Mouse (Mus musculus) CD4-positive, CD25-positive, alpha-beta regulatory T cell, adult 9 weeks (primary cell): Measurements from ENCODE around the gene Slc17a2. TPM values are rescaled to one million over a fixed set of nuclear protein-coding genes. Genes with fewer than 3 reads are reported as not detected.

Experiments used
- polyA plus RNA-seq: library from polyadenylated mRNA; unstranded; fragments of 100-300 nt; shearing (Covaris generic); gene quantifications from one replicate; pipeline ENCODE4 v1.2.1, GENCODE M21; 2017

The Slc17a2 gene
- not detected for polyA plus RNA-seq

DNA sequence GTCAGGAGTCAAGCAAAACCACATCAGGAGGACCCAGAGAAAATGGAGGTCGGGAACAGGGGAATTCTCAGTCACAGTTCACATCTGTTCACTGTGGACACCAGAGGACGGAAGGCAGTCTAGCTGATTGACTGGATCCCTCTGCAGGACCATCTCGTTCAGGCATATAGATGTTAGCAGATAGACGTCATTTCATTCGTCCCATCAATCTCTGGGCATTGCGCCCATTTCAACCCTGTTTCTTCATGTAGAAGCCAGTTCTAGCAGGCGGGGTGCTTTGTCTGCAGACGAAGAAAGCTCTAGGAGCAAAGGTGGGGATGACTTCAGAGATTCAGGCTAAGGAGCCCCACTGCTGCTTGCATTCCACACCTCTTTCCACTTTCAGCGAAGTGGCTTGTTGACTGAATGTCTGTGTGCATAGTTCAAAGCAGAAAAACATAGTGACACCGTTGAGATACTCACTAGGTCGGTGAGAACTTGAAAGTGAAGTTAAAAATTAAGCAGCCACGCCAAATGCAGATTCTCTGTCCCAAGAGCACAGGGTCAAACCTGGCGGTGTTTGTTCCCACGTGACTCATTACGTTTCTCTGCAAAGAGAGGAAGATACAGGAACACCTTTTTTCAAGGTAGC, at the start of gene Slc17a2:
Gene Slc17a2 (plus strand): TSS at position 572 of the 631 bp plus-strand sequence.

DNA sequence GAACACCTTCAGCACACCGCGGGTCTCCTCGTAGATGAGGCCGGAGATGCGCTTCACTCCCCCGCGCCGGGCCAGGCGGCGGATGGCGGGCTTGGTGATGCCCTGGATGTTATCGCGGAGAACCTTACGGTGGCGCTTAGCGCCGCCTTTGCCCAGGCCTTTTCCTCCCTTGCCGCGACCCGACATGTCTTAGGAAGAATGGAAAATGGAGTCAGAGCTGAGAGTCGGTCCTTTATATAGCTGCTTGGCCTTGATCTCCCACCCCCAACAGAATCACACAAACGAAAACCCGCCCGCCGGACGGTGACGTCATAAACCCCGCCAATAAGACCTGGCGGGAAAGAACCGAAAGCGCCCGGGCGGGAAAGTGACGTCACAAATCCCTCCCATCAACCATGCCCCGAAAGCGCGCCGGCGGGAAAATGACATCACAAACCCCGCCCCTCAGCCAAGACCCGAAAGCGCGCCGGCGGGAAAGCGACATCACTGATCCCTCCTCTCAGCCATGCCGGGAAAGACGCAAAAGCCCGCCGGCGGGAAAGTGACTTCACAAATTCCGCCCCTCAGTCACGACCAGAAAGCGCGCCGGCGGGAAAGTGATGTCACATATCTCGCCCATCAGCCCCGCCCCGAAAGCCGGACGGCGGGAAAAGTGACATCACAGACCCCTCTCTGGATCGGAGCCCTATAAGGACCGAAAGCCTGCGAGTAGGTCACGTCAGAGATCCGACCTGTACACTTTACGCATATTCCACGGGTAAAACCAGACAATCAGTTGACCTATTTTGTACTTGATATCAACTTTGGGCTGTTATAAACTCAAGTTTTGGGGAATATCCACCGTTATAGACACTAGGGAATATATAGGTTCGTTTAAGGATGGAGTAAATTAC, 45.6 kb upstream of the Slc17a2 start, which contains the start of gene Hist1h4a:
Gene Hist1h4a (minus strand): TSS at position 259 of the 893 bp plus-strand sequence.

DNA sequence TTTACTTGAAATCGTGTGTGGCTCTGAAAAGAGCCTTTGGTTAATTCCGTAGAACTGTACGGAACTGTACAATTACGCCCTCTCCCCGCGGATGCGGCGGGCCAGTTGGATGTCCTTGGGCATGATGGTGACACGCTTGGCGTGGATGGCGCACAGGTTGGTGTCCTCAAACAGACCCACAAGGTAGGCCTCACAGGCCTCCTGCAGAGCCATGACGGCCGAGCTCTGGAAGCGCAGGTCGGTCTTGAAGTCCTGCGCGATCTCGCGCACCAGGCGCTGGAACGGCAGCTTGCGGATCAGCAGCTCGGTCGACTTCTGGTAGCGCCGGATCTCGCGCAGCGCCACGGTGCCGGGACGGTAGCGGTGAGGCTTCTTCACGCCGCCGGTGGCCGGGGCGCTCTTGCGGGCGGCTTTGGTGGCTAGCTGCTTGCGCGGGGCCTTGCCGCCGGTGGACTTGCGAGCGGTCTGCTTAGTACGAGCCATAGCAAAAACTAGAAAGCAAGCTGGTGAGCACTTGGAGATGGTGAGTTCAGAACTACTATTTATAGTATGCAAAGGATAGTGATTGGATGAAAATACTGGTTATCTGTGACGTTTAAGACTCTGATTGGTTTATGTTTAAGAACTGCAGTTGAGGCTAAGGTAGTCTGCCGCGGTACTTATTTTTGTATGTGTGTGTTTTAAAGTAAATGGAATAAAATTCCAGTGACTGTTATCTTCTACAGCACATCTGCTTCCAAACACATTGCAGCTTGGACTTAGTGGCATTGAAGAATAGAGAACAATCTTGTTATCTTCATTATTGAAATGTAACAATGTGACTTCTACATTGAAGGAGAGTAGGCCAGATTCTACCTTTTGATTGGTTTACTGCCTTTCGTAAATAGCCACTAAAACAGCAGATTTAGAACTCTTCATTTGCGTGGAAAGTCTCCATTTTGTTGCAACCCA, 44.6 kb upstream of the Slc17a2 start, which contains the start of gene Hist1h3a:
Gene Hist1h3a (minus strand): TSS at position 516 of the 951 bp plus-strand sequence.

DNA sequence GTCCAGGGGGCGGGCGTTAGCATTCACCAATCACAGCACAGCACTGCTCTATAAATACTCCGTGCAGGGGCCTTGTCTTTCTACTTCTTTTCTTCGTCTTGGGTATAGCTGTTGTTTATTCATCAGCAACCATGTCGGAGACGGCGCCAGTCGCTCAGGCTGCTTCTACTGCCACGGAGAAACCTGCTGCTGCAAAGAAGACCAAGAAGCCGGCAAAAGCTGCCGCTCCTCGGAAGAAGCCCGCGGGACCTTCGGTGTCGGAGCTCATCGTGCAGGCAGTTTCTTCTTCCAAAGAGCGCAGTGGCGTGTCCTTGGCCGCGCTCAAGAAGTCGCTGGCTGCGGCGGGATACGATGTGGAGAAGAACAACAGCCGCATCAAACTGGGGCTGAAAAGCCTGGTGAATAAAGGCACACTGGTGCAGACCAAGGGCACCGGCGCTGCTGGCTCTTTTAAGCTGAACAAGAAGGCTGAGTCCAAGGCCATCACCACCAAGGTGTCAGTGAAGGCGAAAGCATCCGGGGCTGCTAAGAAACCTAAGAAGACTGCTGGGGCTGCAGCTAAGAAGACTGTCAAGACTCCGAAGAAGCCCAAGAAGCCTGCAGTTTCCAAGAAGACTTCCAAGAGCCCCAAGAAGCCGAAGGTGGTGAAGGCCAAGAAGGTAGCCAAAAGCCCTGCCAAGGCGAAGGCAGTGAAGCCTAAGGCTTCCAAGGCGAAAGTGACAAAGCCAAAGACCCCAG, 43.0 kb upstream of the Slc17a2 start, which contains the start of gene Hist1h1a:
Gene Hist1h1a (plus strand): TSS at position 81 of the 738 bp plus-strand sequence.

DNA sequence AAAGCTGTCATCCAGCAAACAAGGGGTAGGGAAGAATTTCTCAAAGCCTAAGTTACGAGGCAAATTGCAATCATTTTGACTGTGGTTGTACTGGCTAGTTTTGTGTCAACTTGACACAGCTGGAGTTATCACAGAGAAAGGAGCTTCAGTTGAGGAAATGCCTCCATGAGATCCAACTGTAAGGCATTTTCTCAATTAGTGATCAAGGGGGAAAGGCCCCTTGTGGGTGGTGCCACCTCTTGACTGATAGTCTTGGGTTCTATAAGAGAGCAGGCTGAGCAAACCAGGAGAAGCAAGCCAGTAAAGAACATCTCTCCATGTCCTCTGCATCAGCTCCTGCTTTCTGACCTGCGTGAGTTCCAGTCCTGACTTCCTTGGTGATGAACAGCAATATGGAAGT, 37.2 kb upstream of the Slc17a2 start, which contains the start of gene Trim38:
Gene Trim38 (plus strand): TSS at position 301 of the 400 bp plus-strand sequence.

DNA sequence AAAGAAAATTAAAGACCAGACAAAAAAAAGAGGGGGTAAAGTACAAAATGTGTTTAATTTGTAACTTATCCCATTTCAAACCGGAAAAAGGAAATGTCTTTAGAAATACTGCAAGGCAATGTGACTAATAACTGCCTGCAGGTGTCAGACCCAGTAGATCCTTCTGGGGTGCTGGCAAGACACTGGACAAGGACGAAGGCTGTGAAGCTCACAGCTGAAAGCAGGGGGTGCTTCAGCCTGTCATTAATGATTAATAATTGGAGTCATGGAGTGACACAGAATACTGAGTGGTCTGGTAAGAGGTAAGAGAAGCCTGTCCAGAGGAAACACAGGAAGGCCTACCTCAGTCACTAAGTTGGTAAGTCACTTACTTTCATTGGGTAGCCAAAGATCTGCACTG, 32.5 kb downstream of the Slc17a2 start, which contains the start of gene Slc17a3:
Gene Slc17a3 (plus strand): TSS at position 127 of the 400 bp plus-strand sequence.

DNA sequence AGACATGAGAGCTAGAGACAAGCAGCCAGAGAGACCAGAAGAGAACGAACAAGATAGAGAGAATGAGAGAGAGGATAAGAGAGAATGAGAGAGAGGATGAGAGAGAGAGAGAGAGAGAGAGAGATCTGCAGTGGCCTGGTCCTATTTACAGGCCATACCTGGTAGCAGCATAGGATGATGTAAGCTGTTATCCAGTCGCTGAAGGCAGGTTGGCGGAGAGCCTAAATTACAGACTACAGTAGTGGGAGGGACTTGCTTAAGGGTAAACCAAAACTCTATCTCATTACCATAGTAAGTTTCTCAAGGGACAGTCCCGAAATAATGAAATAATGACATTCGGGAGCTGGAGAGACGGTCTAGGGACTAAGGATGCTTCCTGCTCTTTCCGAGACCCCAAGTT, 60.6 kb downstream of the Slc17a2 start, which contains the start of gene Slc17a1:
Gene Slc17a1 (plus strand): TSS at position 346 of the 400 bp plus-strand sequence.

Other genes with a start within 250 kb of the Slc17a2 start
- 0.83 TPM for gene Hist1h3e, start 244.6 kb upstream of the Slc17a2 start, polyA plus RNA-seq
- 0.97 TPM for gene Hist1h2ae, start 235.8 kb upstream of the Slc17a2 start, polyA plus RNA-seq
- gene Hist1h2bg, start 235.6 kb upstream of the Slc17a2 start, polyA plus RNA-seq = 2.8 TPM
- not detected for gene Hist1h2bf, start 232.8 kb upstream of the Slc17a2 start, polyA plus RNA-seq
- not detected for gene Hist1h2ad, start 232.6 kb upstream of the Slc17a2 start, polyA plus RNA-seq
- gene Hist1h3d, start 231.2 kb upstream of the Slc17a2 start, polyA plus RNA-seq = not detected
- gene Hist1h4d, start 225.4 kb upstream of the Slc17a2 start, polyA plus RNA-seq = 36.0 TPM
- 2.7 TPM for gene Hist1h2be, start 185.9 kb upstream of the Slc17a2 start, polyA plus RNA-seq
- 6.7 TPM for gene Hist1h1e, start 184.4 kb upstream of the Slc17a2 start, polyA plus RNA-seq
- 0.36 TPM for gene Hist1h2ac, start 123.0 kb upstream of the Slc17a2 start, polyA plus RNA-seq
- 6.1 TPM for gene Hist1h2bc, start 122.8 kb upstream of the Slc17a2 start, polyA plus RNA-seq
- not detected for gene Hist1h1t, start 111.2 kb upstream of the Slc17a2 start, polyA plus RNA-seq
- gene Hist1h4c, start 108.5 kb upstream of the Slc17a2 start, polyA plus RNA-seq = 3.7 TPM
- 0.92 TPM for gene Hfe, start 96.1 kb upstream of the Slc17a2 start, polyA plus RNA-seq
- gene Hist1h1c, start 68.2 kb upstream of the Slc17a2 start, polyA plus RNA-seq = 11.3 TPM
- gene Hist1h3c, start 61.4 kb upstream of the Slc17a2 start, polyA plus RNA-seq = not detected
- gene Hist1h2bb, start 60.3 kb upstream of the Slc17a2 start, polyA plus RNA-seq = 0.86 TPM
- not detected for gene Hist1h2ab, start 55.9 kb upstream of the Slc17a2 start, polyA plus RNA-seq
- gene Hist1h3b, start 54.7 kb upstream of the Slc17a2 start, polyA plus RNA-seq = 0.67 TPM
- gene Hist1h4b, start 50.0 kb upstream of the Slc17a2 start, polyA plus RNA-seq = 9.6 TPM
- not detected for gene Hist1h4a, start 45.8 kb upstream of the Slc17a2 start, polyA plus RNA-seq
- 1.6 TPM for gene Hist1h3a, start 44.6 kb upstream of the Slc17a2 start, polyA plus RNA-seq
- 1.3 TPM for gene Hist1h1a, start 43.3 kb upstream of the Slc17a2 start, polyA plus RNA-seq
- gene Trim38, start 37.1 kb upstream of the Slc17a2 start, polyA plus RNA-seq = not detected
- not detected for gene Slc17a3, start 32.4 kb downstream of the Slc17a2 start, polyA plus RNA-seq
- gene Slc17a1, start 60.8 kb downstream of the Slc17a2 start, polyA plus RNA-seq = not detected
- gene Slc17a4, start 108.0 kb downstream of the Slc17a2 start, polyA plus RNA-seq = not detected
- not detected for gene Hist1h2ba, start 127.2 kb downstream of the Slc17a2 start, polyA plus RNA-seq
- not detected for gene Hist1h2aa, start 127.5 kb downstream of the Slc17a2 start, polyA plus RNA-seq
- not detected for gene Scgn, start 184.2 kb downstream of the Slc17a2 start, polyA plus RNA-seq